Mouse (Mus musculus) brain, adult 10 weeks (tissue): ENCODE results near the gene Olfr198. TPM values are rescaled to one million over a fixed set of nuclear protein-coding genes. Genes with fewer than 3 reads are reported as not detected.

Experiments used
- polyA plus RNA-seq: library from polyadenylated mRNA; stranded (reverse); fragments of 350-450 nt; fragmentation: Illumina TruSeq; extraction: RNeasy Lipid Tissue Mini Kit (QIAGEN cat#74804); gene quantifications from one replicate; pipeline ENCODE4 v1.2.3, GENCODE M21; 2015; ENCODE audit warnings: low read depth, low replicate concordance

Olfr198 gene
- polyA plus RNA-seq: not detected

GRCm38 (mm10) chr16:59203433-59203832, at the start of gene Olfr198:
TSS of gene Olfr198 (minus strand) at chr16:59203533.

GRCm38 (mm10) chr16:59219667-59220066, 16.3 kb upstream of the Olfr198 start, which contains the start of gene Olfr199:
TSS of gene Olfr199 (minus strand) at chr16:59219767.

GRCm38 (mm10) chr16:59170354-59170753, 33.0 kb downstream of the Olfr198 start, which contains the start of gene Olfr196:
TSS of gene Olfr196 (minus strand) at chr16:59170454.

Other genes starting within 250 kb of the Olfr198 start
- gene Olfr183, start 208.2 kb downstream of the Olfr198 start, polyA plus RNA-seq: not detected
- not detected for gene Olfr186, start 173.2 kb downstream of the Olfr198 start, polyA plus RNA-seq
- gene Olfr187, start 163.8 kb downstream of the Olfr198 start, polyA plus RNA-seq: not detected
- not detected for gene Olfr190, start 125.5 kb downstream of the Olfr198 start, polyA plus RNA-seq
- not detected for gene Olfr191, start 113.7 kb downstream of the Olfr198 start, polyA plus RNA-seq
- gene Olfr193, start 91.7 kb downstream of the Olfr198 start, polyA plus RNA-seq: not detected
- not detected for gene Olfr194, start 82.5 kb downstream of the Olfr198 start, polyA plus RNA-seq
- gene Olfr195, start 56.5 kb downstream of the Olfr198 start, polyA plus RNA-seq: not detected
- gene Olfr196, start 33.1 kb downstream of the Olfr198 start, polyA plus RNA-seq: not detected
- not detected for gene Olfr199, start 16.2 kb upstream of the Olfr198 start, polyA plus RNA-seq
- gene Olfr201, start 69.1 kb upstream of the Olfr198 start, polyA plus RNA-seq: not detected
- gene Olfr202, start 83.3 kb upstream of the Olfr198 start, polyA plus RNA-seq: not detected
- not detected for gene Olfr203, start 95.3 kb upstream of the Olfr198 start, polyA plus RNA-seq
- gene Olfr204, start 114.7 kb upstream of the Olfr198 start, polyA plus RNA-seq: not detected
- gene Olfr205, start 127.6 kb upstream of the Olfr198 start, polyA plus RNA-seq: not detected
- not detected for gene Olfr206, start 145.7 kb upstream of the Olfr198 start, polyA plus RNA-seq
- gene Olfr209, start 160.5 kb upstream of the Olfr198 start, polyA plus RNA-seq: not detected
- not detected for gene Gabrr3, start 203.8 kb upstream of the Olfr198 start, polyA plus RNA-seq